Mouse (Mus musculus) kidney, postnatal 0 days (tissue): Measurements from ENCODE around the gene Samd14. TPM values are rescaled to one million over a fixed set of nuclear protein-coding genes. Genes with fewer than 3 reads are reported as not detected.
A peak's percentile ranks its signal among the peaks of the same experiment; 100 is the strongest.

ENCODE experiments used
- ATAC-seq: fragments of 200-750 bp; cut with Nextera tagmentation; replicated peaks from 2 replicates; pipeline ENCODE4 v1.8.0; 2017; ENCODE audit warnings: low read depth, moderate number of reproducible peaks, moderate TSS enrichment, moderate library complexity; ENCODE audit not compliant: low FRiP score
- DNase-seq: peaks from one replicate; pipeline ENCODE4 v3.0.0-alpha.2; 2016; ENCODE audit warnings: low spot score
- H3K27ac ChIP-seq: fragments of 300-500 bp; sonication (generic); 2 replicates; pipeline ENCODE4 v1.5.1; 2014; ENCODE audit warnings: mild to moderate bottlenecking
- H3K27me3 ChIP-seq: fragments of 300-500 bp; sonication (generic); 2 replicates; pipeline ENCODE4 v1.6.1; 2014; ENCODE audit warnings: low read length, mixed read lengths; ENCODE audit not compliant: insufficient read depth
- H3K36me3 ChIP-seq: fragments of 300-500 bp; sonication (generic); 2 replicates; pipeline ENCODE4 v1.6.1; 2014; ENCODE audit warnings: low read length, mixed read lengths; ENCODE audit not compliant: insufficient read depth
- H3K4me1 ChIP-seq: fragments of 300-500 bp; sonication (generic); replicated peaks from 2 replicates; pipeline ENCODE4 v1.6.1; 2014; ENCODE audit warnings: antibody characterized with exemption, low read length, mixed read lengths; ENCODE audit not compliant: insufficient read depth
- H3K4me2 ChIP-seq: fragments of 300-500 bp; sonication (generic); 2 replicates; pipeline ENCODE4 v1.6.1; 2014; ENCODE audit warnings: mild to moderate bottlenecking, low read length, moderate library complexity, mixed read lengths
- H3K4me3 ChIP-seq: fragments of 300-500 bp; sonication (generic); replicated peaks from 2 replicates; pipeline ENCODE4 v1.5.1; 2014; ENCODE audit warnings: low read depth, low read length
- H3K9ac ChIP-seq: fragments of 300-500 bp; sonication (generic); 2 replicates; pipeline ENCODE4 v1.6.1; 2014; ENCODE audit warnings: low read depth, low read length
- H3K9me3 ChIP-seq: fragments of 300-500 bp; sonication (generic); replicated peaks from 2 replicates; pipeline ENCODE4 v1.6.1; 2016; ENCODE audit warnings: low read length, inconsistent platforms, mixed read lengths
- CTCF ChIP-seq: IDR thresholded peaks from 2 replicates; pipeline ENCODE4 v1.5.1; 2016; ENCODE audit warnings: antibody characterized with exemption, low read depth, mild to moderate bottlenecking, moderate library complexity
- WGBS: fragments of 180-500 bp; shearing (Covaris S2); extraction: QIAGEN DNeasy Blood & Tissue Kit; methylation state at CpG from one replicate; pipeline ENCODE4 v1.1.7; 2014; 5-methylcytosine and 5-hydroxymethylcytosine counted together
- polyA plus RNA-seq: library from polyadenylated mRNA; unstranded; fragments of >200 nt; fragmentation: Nextera tagmentation; extraction: Ambion mirVana; gene quantifications from 2 replicates; pipeline ENCODE4 v1.2.1, GENCODE M21; 2015

The Samd14 gene
- polyA plus RNA-seq, 1 experiment from 2014 or later: 13.1 TPM

- Histone ChIP-seq H3K9ac (no peak overlapping the region), H3K4me2 (peak overlapping the region; percentile 2; the same call in 1 of the 2 replicates), H3K9me3 (no peaks in the 10 kb centered on the region), H3K4me3 (no peak overlapping the region), H3K4me1 (peaks cover 43% of the 10 kb centered on the region), H3K36me3 (0 out of 2 replicates have a peak, but pooled peaks cover 4% of the 10 kb centered on the region), H3K27ac (no peak overlapping the region), H3K27me3 (no peaks in the 10 kb centered on the region)
- 43% methylated on average over 7 of the region's 7 CpGs for WGBS
- DNase-seq: peak; percentile 76
- no peak for ATAC-seq
- no peak for TF ChIP-seq CTCF
Observed at GRCm38 (mm10) chr11:95071266-95071665, 61.6 kb downstream of the Samd14 start.

GRCm38 (mm10) chr11:95072136-95072535 lies 62.5 kb downstream of the Samd14 start:
- no peaks in the 10 kb centered on the region for H3K27me3 ChIP-seq
- no peaks in the 10 kb centered on the region for H3K9me3 ChIP-seq
- H3K4me3 ChIP-seq: no peak overlapping the region
- no peak for DNase-seq
- H3K36me3 ChIP-seq: no peaks in the 10 kb centered on the region
- TF ChIP-seq CTCF: no peak
- H3K4me1 ChIP-seq: peaks cover 43% of the 10 kb centered on the region
- no peak overlapping the region for H3K9ac ChIP-seq
- no peak overlapping the region for H3K27ac ChIP-seq
- no peak for ATAC-seq
- 58% methylated on average over 8 of the region's 8 CpGs for WGBS
- H3K4me2 ChIP-seq: 0 out of 2 replicates have a peak overlapping the region, but pooled peaks have one; percentile 2

- peaks cover 46% of the 10 kb centered on the region for H3K4me1 ChIP-seq
- no peak overlapping the region for H3K27ac ChIP-seq
Observed at GRCm38 (mm10) chr11:95072804-95073203, 63.1 kb downstream of the Samd14 start.

GRCm38 (mm10) chr11:95073835-95074234 lies 64.2 kb downstream of the Samd14 start:
- 65% methylated on average over 4 of the region's 4 CpGs for WGBS
- Histone ChIP-seq H3K9me3 (no peaks in the 10 kb centered on the region), H3K27ac (no peak overlapping the region), H3K9ac (no peak overlapping the region), H3K4me2 (peak overlapping the region; percentile 6; the same call in 1 of the 2 replicates), H3K4me3 (no peak overlapping the region), H3K4me1 (peaks cover 50% of the 10 kb centered on the region), H3K36me3 (no peaks in the 10 kb centered on the region), H3K27me3 (no peaks in the 10 kb centered on the region)
- ATAC-seq (no peak), DNase-seq (no peak)
- TF ChIP-seq CTCF: no peak

More at GRCm38 (mm10) chr11:95072804-95073203, 63.1 kb downstream of the Samd14 start:
- DNase-seq (no peak), ATAC-seq (no peak)
- WGBS: 61% methylated on average over 5 of the region's 5 CpGs
- Histone ChIP-seq H3K36me3 (no peaks in the 10 kb centered on the region), H3K9me3 (no peaks in the 10 kb centered on the region), H3K4me2 (no peak overlapping the region), H3K4me3 (no peak overlapping the region), H3K27me3 (no peaks in the 10 kb centered on the region), H3K9ac (no peak overlapping the region)
- no peak for TF ChIP-seq CTCF

- WGBS: 49% methylated on average over 4 of the region's 4 CpGs
- ATAC-seq (no peak), DNase-seq (no peak)
- H3K4me3 ChIP-seq: peak overlapping the region; percentile 66
- peak overlapping the region; percentile 91 for H3K27ac ChIP-seq
- H3K9ac ChIP-seq: 0 out of 2 replicates have a peak overlapping the region, but pooled peaks have one; percentile 77
- H3K4me2 ChIP-seq: peak overlapping the region; percentile 89
- H3K27me3 ChIP-seq: no peaks in the 10 kb centered on the region
- no peaks in the 10 kb centered on the region for H3K9me3 ChIP-seq
- peaks cover 59% of the 10 kb centered on the region for H3K4me1 ChIP-seq
- no peak for TF ChIP-seq CTCF
- H3K36me3 ChIP-seq: no peaks in the 10 kb centered on the region
Observed at GRCm38 (mm10) chr11:95074694-95075093, 65.0 kb downstream of the Samd14 start.

- DNase-seq: peak; percentile 81
- 6% methylated on average over 19 of the region's 19 CpGs for WGBS
- Histone ChIP-seq H3K27me3 (no peaks in the 10 kb centered on the region), H3K27ac (peak overlapping the region; percentile 91), H3K9me3 (no peaks in the 10 kb centered on the region), H3K9ac (peak overlapping the region; percentile 77), H3K4me2 (peak overlapping the region; percentile 89), H3K4me3 (peak overlapping the region; percentile 66), H3K4me1 (peaks cover 65% of the 10 kb centered on the region), H3K36me3 (no peaks in the 10 kb centered on the region)
- peak; percentile 51; the same call in 1 of the 2 replicates for TF ChIP-seq CTCF
- ATAC-seq: peak; percentile 23; the same call in 1 of the 2 replicates
Observed at GRCm38 (mm10) chr11:95075197-95076040, 65.7 kb downstream of the Samd14 start.

Other genes with a start within 250 kb of the Samd14 start
- not detected in 2 replicates for gene Tmem92, start 227.2 kb upstream of the Samd14 start, polyA plus RNA-seq
- gene Col1a1, start 73.7 kb upstream of the Samd14 start, polyA plus RNA-seq: 353 and 441 TPM in 2 replicates
- not detected in 2 replicates for gene Hils1, start 42.3 kb upstream of the Samd14 start, polyA plus RNA-seq
- gene Sgca, start 33.6 kb upstream of the Samd14 start, polyA plus RNA-seq: 0.28 and 0.52 TPM in 2 replicates
- 10.3 and 10.6 TPM in 2 replicates for gene Ppp1r9b, start 18.8 kb upstream of the Samd14 start, polyA plus RNA-seq
- 94.5 and 94.7 TPM in 2 replicates for gene Pdk2, start 31.5 kb downstream of the Samd14 start, polyA plus RNA-seq
- 24.4 and 26.1 TPM in 2 replicates for gene Itga3, start 66.9 kb downstream of the Samd14 start, polyA plus RNA-seq
- 0.45 and 0.62 TPM in 2 replicates for gene Dlx3, start 110.2 kb downstream of the Samd14 start, polyA plus RNA-seq
- gene Dlx4, start 136.4 kb downstream of the Samd14 start, polyA plus RNA-seq: not detected in 2 replicates